Mouse (Mus musculus) T-cell, adult 2 months (primary cell): ENCODE data around the gene Lrrc10b.
A peak's percentile ranks its signal among the peaks of the same experiment; 100 is the strongest.

Experiments
- DNase-seq: peaks from one replicate; pipeline ENCODE4 v3.0.0; 2022; ENCODE audit warnings: low spot score

The Lrrc10b gene

DNA sequence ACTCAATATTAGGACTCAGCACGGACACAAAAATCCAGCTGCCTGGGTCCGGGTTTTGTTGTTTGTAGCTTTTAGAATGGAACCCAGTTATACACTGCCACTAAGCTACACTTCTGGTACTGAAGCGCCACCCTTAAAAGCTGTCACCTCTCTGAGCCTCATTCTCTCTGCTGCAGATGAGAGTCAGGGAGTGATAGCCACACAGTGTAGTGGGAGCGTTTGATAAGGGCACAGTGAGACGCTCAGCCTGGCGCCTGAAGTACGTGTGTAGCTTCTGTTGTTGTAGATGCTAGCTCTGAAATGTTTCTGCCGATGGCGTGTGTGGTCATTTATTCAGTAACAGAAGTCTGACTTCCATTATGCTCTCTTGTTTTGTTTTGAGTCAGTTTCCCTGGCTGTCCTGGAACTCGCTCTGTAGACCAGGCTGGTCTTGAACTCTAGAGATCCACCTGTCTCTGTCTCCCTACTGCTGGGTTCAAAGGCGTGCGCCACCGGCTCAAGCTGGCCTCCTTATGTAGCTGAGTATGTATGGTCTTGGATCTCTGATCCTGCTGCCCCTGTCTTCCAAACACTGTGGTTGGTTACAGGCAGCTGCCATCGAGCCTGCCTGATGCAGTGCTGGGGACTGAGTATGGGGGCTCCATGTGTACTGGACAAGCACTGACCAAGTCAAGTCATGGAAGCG is 12.4 kb downstream of the Lrrc10b start:
- DNase-seq = no peak

GRCm38 (mm10) chr19:10437521-10437920 is 19.8 kb downstream of the Lrrc10b start:
- DNase-seq = no peak

DNA sequence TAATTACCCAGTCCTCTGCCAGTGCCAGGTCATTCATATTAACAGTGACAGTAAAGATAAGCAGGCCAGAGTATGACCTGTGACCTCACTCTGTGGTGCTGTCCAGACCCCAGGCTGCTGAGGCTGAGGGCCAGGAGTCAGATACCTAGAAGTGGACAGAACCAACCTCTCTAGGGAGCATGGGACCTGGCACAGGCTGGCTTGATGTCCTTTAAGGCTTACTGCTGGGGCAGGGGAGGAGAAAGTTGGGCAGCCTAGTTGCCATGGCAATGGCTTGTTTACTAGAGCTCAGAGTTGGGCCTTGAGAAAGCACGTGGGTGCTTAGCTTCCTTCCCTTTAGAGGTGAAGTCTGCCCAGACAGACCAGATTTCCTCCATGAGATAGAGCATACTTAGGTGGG is 20.5 kb downstream of the Lrrc10b start:
- no peak for DNase-seq

DNA sequence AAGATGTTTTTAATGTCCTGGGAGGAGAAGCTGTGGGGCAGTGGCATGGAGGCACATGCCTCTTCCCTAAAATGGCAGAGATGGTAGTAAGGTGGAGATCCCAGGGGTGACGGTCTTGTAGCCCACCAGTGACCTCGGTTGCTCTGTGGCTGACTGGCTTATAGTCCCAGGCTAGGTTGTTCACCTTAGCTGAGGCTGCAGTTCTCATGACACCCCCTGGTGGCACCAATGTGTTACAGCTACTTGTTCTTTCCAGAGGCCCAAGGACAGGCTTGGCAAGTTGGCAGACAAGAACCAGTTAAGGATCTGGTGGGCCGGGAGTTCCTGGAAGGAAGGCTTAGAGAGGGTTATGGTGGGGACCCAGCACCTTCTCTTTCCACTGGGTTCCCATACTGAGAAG is 21.4 kb downstream of the Lrrc10b start:
- DNase-seq = peak; percentile 19

DNA sequence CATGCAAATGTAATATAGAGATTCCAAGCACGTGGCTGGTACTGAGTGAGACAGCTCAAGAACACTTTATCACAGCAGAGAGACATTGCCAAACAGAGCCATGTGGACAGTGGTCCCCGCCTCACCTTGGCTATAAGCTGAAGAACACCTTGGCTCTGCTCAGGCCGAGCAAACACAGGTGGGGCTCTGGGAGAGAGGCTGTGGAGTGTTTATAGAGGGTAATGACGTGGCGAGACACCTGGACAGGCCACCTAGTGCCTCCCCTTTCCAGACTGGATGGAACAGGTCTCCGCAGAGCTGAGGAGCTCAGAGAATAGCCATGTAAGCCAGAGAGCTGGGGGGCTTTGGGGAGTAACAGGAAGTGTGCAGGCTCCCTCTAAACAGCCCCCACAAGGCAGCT is 22.3 kb downstream of the Lrrc10b start:
- no peak for DNase-seq

DNA sequence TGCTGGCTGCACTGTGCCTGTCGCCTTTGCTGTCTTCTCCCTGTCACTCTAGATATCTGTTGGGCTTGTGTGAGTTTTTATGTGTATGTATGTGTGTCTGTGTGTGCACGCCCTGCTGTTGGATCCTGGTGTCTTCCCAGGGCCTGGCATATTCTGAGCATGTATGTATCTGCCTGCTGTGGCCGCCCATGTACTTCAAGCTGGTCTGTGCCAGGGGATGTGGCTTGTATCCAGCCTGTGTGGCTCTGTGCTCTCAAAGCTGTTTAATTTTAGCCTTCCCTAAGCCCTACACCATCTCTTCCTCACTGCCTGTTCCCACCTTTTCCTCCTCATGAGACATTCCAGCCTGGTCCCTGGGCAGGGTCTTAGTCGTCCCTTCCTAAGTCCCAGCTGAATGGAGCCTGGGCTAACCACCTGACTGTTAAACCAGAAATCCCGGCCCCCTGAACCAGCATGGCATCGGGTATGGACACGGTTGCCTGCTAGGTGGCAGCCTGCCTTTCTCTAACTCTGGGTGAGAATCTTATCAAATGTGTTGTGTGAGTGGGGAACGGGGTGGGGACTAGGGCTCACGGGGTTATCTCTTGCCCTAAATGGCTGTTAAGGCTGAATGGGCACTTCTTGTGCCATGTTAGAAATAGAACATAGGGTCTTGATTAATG is 23.3 kb downstream of the Lrrc10b start:
- DNase-seq = no peak

DNA sequence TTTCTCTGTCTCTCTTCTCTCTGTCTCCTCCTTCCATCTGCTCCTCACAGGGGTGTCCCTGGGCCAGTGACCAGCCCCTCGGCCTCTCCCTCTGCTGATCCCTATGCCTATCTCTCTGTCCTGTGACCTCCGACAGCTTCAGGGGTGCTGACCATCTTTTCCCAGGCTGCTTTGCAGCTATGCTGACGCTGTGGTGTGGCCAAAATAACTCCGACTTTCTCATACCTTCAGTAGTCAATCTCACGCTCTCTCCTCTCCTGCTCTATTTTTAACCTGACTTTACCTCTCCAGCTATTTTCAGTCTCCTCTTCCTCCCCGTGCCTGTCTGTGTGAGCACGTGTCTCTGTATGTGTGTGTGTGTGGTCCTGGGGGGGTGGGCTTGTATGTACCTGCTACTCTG is 24.0 kb downstream of the Lrrc10b start:
- DNase-seq = no peak

DNA sequence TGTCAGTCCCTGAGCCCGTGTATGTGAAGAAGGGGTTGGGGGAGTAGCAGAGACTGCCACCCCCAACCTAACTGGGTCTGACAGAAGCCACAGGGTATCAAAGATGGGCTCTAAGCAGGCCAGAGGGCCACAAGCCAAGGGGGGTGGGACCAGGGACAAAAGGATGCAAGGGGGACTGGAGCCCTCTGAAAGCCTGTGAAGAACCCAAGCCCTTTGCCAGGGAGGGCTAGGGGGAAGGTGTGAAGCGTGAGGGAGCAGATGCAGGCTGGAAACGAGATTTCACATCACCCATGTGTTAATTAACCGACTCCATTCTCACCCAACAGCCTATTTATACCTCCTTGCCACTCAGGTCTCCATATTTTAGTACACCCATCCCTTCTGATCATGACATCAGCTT is 25.4 kb downstream of the Lrrc10b start:
- DNase-seq = no peak

DNA sequence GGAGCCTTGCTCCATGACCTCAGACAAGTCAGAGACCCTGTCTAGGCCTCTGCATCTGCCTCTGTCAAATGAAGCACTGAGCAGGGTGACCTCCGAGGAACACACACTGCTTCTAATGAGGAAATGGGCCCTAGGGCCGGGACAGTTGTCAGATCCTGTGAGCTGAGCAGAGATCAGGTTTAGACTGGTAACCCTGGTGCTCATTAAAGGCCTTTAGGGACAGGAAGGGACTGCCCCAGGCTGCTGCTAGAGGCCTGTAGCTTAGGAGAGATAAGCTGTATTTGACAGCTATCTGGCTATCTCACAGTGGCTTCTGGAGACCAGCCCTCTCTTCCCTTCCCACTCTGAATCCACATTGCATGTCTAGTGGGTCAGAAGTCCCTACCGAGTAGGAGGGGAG is 25.9 kb downstream of the Lrrc10b start:
- DNase-seq = no peak

GRCm38 (mm10) chr19:10429371-10429770 is 27.9 kb downstream of the Lrrc10b start:
- no peak for DNase-seq

GRCm38 (mm10) chr19:10427431-10427830 is 29.8 kb downstream of the Lrrc10b start:
- DNase-seq = no peak

GRCm38 (mm10) chr19:10426793-10427192 is 30.5 kb downstream of the Lrrc10b start:
- no peak for DNase-seq

DNA sequence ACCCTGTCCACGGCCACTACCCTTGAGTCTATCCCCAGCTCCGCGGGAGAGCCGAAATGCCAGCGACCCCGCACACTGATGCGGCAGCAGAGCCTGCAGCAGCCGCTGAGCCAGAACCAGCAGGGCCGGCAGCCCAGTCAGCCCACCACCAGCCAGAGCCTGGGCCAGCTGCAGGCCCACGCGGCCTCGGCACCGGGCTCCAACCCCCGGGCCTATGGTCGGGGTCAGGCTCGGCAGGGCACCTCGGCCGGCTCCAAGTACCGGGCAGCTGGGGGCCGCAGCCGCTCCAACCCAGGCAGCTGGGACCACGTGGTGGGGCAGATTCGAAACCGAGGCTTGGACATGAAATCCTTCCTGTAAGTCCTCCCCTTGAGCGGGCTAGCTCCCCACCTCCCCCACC is 31.0 kb downstream of the Lrrc10b start:
- no peak for DNase-seq

DNA sequence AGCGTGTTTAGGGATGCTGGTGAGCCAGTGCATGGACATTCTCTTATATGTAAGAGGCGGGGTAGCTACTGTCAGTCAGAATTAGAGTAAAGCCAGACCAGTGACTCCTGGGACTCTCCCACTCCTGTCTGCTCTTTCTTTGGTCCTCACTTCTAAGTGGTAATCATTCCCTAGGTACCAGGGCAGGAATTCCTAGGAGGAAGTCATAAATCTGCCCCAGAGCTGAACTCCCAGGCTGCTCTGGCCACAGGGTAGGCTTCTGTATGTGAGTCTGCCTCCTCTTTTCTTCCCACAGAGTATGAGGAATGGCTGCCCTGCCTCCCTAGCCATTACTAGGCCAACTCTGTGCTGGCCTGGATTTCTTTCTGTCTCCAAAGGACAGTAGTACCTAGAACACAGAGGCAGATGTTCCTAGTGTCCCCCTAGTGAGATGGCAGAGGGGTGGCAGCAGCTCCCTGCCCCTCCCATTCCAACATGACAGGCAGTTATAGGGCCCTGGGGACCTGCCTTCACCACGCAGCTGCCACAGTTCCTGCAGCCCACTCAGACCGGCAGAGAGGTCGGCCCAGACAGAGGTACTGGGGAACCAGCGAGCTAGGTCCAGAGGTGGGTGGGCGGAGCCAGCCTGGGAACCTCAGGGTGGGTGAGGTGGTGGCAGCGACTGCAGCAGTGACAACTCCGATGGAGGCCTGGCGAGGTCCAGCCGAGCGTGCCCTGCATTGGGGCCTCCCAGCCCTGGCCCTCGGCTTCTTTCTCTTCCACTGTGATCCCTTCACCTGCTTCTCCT is 31.6 kb downstream of the Lrrc10b start:
- DNase-seq = no peak

- no peak for DNase-seq
Measured at GRCm38 (mm10) chr19:10424751-10425150, 32.5 kb downstream of the Lrrc10b start.

DNA sequence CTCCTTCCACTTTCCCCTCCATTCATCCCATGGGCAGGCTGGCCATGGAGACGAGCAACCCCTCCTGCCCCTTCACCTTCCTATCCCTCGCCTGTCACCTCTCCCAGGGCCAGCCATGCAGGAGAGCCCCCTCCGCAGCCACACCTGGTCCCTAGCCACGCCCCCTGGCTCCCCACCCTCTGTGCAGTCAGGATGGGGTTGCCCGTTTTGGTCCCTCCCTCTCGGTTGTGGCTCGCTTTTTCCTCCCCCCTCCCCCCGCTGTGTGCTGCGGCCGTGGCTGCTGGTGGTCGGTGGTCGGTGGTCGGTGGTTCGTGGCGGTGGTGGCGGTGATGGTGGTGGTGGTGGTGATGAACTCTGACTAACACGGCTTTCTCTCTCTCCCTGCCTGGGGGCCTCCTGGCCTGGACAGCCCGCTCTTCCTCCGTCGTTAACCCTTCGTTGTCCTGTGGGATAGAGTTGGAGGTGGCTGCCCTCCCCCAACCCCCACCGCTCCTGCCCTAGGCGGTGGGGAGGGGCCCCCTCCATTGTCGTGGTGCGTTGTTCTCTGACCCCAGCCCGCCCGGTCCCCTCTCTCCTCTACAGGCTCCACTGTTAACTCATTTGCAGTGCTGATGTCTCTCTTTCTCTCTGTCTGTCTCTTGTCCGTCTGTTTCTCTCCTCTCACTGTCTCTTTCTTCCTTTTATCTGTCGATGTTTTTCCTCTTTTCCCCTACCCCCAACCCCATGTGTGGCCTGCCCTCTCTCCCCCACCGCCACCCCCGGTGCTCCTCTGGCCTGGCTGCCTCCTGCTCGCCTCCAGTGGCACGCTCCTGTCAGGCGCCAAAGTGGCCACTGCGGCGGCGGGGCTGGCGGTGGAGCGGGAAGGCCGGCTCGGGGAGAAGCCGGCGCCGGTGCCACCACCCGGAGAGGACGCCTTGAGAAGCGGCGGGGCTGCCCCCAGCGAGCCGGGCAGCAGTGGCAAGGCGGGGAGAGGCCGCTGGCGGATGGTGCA is 35.0 kb downstream of the Lrrc10b start:
- DNase-seq = no peak

- no peak for DNase-seq
Measured at GRCm38 (mm10) chr19:10417436-10417835, 39.8 kb downstream of the Lrrc10b start.

DNA sequence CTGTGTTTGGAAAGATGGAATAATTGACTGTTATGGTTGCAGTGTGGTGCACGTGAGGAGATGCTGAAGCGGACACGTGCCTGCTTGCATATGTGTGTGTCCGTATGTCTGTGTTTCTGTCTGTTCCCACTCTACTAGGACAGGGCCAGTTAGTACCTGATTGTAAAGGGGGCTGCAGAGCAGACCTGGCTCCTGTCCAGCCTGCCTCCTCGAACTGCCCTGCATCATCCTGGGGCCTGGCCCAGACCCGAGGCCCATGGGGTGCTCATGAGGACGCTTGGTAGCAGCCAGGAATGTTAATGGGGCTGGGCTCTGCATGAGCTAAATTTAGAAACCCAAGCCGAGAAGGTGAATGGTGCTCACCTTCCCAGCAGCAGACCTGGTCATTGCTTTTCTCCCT is 40.4 kb downstream of the Lrrc10b start:
- no peak for DNase-seq

DNA sequence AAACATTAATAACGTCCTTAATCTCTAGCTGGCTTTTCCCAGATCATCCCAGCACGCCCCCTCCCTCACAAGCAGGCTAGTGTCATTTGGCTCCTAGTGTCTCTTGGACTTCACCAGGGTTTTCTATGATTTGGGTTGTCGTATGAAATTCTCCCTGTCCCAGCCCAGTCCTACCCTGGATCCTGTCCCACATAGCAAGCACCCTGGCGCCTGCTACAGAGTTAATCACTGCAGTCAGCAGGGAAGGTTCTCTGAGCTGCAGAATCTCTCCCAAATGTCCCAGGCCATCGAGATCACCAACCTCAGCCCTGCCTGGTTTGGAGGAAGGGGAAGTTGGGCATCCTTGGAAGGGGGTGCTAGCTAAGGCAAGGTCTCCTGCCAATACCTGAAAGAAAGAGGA is 41.8 kb downstream of the Lrrc10b start:
- no peak for DNase-seq

DNA sequence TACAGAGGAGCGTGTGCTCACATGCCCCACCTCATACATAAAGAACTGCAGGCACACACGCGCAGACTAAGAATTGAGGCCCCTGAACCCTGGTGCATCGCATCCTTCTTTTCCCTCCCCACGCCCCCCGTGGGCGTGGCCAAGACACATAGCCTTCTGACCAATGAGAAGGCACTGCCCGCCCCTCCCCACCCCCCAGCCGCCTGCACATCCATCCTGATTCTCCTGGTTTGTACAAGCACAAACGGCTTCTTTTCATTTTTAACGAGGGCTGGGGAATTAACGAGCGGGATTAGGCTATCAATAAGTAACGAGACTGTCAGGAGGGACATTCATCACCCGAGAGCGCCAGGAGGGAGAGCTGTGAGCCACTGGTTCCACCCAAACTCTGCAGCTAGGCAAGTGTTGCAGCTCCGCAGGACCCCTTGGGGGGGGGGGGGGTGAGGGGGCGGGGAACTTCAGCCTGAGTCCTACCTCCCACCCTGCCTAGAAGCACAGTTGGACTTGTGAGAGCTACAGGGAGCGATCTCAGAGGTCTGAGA is 43.5 kb downstream of the Lrrc10b start:
- DNase-seq = no peak
